23 mouse cellular contexts compared by ENCODE assay signal in the genomic region with DNA sequence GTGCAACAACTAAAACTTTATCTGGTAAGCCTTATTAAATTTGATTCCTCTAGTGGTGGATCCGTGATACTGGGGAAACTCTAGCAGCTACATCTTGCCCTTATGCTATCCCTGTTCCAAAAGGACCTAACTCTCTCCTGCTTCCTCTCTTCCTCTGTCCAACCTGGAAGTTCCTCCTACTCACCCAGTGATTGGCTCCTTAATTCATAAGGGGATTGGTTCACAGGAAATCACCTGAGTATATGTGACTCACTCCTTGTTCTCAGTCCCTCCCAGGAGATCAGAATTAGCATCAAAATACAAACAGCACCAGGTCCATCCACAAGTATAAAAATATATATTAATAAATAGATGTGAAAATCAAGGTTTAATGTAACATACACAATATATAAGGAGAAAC. TPM values are rescaled to one million over a fixed set of nuclear protein-coding genes. Genes with fewer than 3 reads are reported as not detected.
"Had no signal": no experiment of that assay in that cellular context is flagged by ENCODE, and none has a peak within 500 bp of the region (broad histone marks: within the 10 kb centered on the region; RNA-seq: fewer than 3 reads in every experiment).

No protein-coding gene starts in this region.

- H3K4me3 ChIP-seq: kidney, embryonic 15.5 days; left cerebral cortex, adult 2 months; limb, embryonic 12.5 days; limb, embryonic 15.5 days; midbrain, embryonic 12.5 days; midbrain, embryonic 15.5 days; neural tube, embryonic 13.5 days; stomach, embryonic 15.5 days had no signal

- H3K4me2 ChIP-seq: kidney, embryonic 15.5 days; limb, embryonic 12.5 days; limb, embryonic 15.5 days; liver, embryonic 11.5 days; lung, embryonic 14.5 days; midbrain, embryonic 12.5 days; midbrain, embryonic 15.5 days; neural tube, embryonic 13.5 days; stomach, embryonic 15.5 days had no signal

- H3K9me3 ChIP-seq: kidney, embryonic 15.5 days; limb, embryonic 12.5 days; limb, embryonic 15.5 days; midbrain, embryonic 12.5 days; midbrain, embryonic 15.5 days; neural tube, embryonic 13.5 days; stomach, embryonic 15.5 days had no signal

- H3K27ac ChIP-seq: kidney, embryonic 15.5 days; left cerebral cortex, adult 2 months; limb, embryonic 12.5 days; limb, embryonic 15.5 days; liver, embryonic 14.5 days; macrophage; midbrain, embryonic 12.5 days; midbrain, embryonic 15.5 days; neural tube, embryonic 13.5 days; stomach, embryonic 15.5 days had no signal

- ATAC-seq: liver, postnatal 0 days; lung, postnatal 0 days; midbrain, embryonic 15.5 days had no signal

- H3K4me1 ChIP-seq: kidney, embryonic 15.5 days; limb, embryonic 12.5 days; limb, embryonic 15.5 days; midbrain, embryonic 12.5 days; midbrain, embryonic 15.5 days; neural tube, embryonic 13.5 days; stomach, embryonic 15.5 days had no signal

- H3K9ac ChIP-seq: kidney, embryonic 15.5 days; limb, embryonic 12.5 days; limb, embryonic 15.5 days; liver, embryonic 14.5 days; liver, postnatal 0 days; lung, embryonic 14.5 days; midbrain, embryonic 12.5 days; midbrain, embryonic 15.5 days; neural tube, embryonic 13.5 days; stomach, embryonic 15.5 days had no signal

- H3K36me3 ChIP-seq: kidney, embryonic 15.5 days; limb, embryonic 12.5 days; limb, embryonic 15.5 days; midbrain, embryonic 12.5 days; midbrain, embryonic 15.5 days; neural tube, embryonic 13.5 days; stomach, embryonic 15.5 days had no signal

- DNase-seq: kidney, postnatal 10 days; kidney, postnatal 36 days; layer of hippocampus, postnatal 36 days; left cerebral cortex, postnatal 4 days; liver, postnatal 0 days; lung, embryonic 14.5 days; retina, postnatal 1 day; right cerebral cortex, postnatal 25 days; spleen, adult 18-20 months; thymus, postnatal 36 days had no signal

- H3K27me3 ChIP-seq: kidney, embryonic 15.5 days; limb, embryonic 12.5 days; limb, embryonic 15.5 days; midbrain, embryonic 12.5 days; midbrain, embryonic 15.5 days; neural tube, embryonic 13.5 days; stomach, embryonic 15.5 days had no signal

RNA-seq across cellular contexts. Expression of gene Gpr85, which starts 20.9 kb away (rescaled TPM):
- total RNA-seq: neutrophil, adult 5-6 weeks had no signal
